Mouse (Mus musculus): ENCODE measurements around the gene Adamts14. TPM values are rescaled to one million over a fixed set of nuclear protein-coding genes. Genes with fewer than 3 reads are reported as not detected.

Gene Adamts14
- 0.74 and 0.90 TPM in 2 replicates for polyA plus RNA-seq (2016; fragmentation: Nextera tagmentation; extraction: Ambion mirVana)

DNA sequence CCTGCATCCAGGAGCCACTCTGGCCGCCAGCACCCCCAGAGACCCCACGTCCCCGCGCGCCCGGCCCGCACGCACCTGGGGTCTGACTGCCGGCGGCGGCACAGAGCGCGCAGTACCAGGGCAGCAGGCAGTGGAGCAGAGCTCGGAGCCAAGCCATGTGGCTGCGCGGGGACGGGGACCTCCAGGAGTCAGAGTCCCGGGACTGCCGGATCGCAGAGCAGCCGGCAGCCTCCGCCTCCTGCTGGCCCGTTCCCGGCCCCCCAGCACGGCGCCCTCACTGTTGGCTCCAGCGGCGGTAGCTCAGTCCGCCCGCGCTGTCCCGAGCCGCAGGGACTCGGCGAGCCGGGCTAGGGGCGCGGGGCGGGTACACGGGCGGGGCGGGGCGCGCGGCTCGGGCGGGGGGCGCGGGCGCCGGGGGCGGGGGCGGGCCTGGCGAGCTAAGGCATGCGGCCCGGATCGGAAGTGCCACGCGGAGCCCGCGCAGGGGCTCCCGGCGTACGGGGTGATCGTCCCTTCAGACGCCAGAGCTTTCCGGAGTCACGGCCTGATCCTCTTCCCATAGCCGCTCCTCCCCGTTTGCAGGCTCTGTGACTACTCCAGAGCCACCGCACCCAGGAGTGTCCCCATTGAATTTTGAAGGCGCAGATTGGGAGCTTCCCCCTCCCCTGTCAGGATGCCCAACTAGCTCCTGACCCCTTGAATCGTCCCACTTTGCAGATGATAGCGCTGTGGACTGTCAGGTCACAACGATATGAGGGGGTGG, at the start of gene Adamts14:
Gene Adamts14 (minus strand): TSS at position 358 of the 763 bp plus-strand sequence.
- Histone ChIP-seq H3K36me3 (no peaks in the 10 kb centered on the region), H3K27me3 (ENCODE audit: insufficient read depth, poor library complexity, severe bottlenecking) (peaks cover 18% of the 10 kb centered on the region), H3K9me3 (no peaks in the 10 kb centered on the region), H3K27ac (peak within 1 kb of the TSS; percentile 87), H3K4me3 (peak within 1 kb of the TSS; percentile 75), H3K4me1 (peaks cover 39% of the 10 kb centered on the region)
- DNase-seq (ENCODE audit: low spot score), result peak; percentile 77
- under 1% methylated on average over 57 of the region's 75 CpGs for WGBS

DNA sequence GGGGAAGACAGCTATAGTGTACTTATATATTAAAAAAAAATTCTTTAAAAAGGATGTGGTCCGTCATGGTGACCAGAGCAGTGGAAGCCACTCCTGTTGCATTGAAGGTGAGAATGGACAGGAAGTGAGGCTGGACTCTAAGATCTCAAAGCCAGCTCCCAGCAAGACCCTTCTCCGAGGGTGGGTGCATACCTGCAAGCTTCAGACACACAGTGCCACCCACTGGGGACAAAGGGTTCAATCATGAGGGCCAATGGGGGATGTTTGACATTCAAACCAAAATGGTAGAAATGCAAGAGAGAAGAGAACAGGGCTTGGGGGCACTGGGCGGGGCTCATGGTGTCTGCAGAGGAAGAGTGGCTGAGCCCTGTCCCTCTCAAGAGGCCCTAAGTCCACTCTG, 45.3 kb upstream of the Adamts14 start:
- WGBS, result 78% methylated on average over 3 of the region's 3 CpGs
- Histone ChIP-seq H3K27me3 (ENCODE audit: insufficient read depth, poor library complexity, severe bottlenecking) (no peaks in the 10 kb centered on the region), H3K9me3 (no peaks in the 10 kb centered on the region), H3K4me3 (no peak overlapping the region), H3K4me1 (peaks cover 27% of the 10 kb centered on the region), H3K36me3 (peaks cover 48% of the 10 kb centered on the region), H3K27ac (no peak overlapping the region)
- DNase-seq (ENCODE audit: low spot score), result no peak

GRCm38 (mm10) chr10:61315324-61315880, 42.2 kb upstream of the Adamts14 start:
- Histone ChIP-seq H3K27ac (no peak overlapping the region), H3K9me3 (no peaks in the 10 kb centered on the region), H3K36me3 (peaks cover 16% of the 10 kb centered on the region), H3K27me3 (ENCODE audit: insufficient read depth, poor library complexity, severe bottlenecking) (no peaks in the 10 kb centered on the region), H3K4me3 (no peak overlapping the region), H3K4me1 (peaks cover 39% of the 10 kb centered on the region)
- no peak for DNase-seq (ENCODE audit: low spot score)
- WGBS, result 58% methylated on average over 9 of the region's 9 CpGs

GRCm38 (mm10) chr10:61313750-61314149, 40.5 kb upstream of the Adamts14 start:
- H3K27ac ChIP-seq, result peak overlapping the region; percentile 80; the same call in 1 of the 2 replicates
- no peaks in the 10 kb centered on the region for H3K27me3 ChIP-seq (ENCODE audit: insufficient read depth, poor library complexity, severe bottlenecking)
- WGBS, result 18% methylated on average over 7 of the region's 7 CpGs
- H3K4me3 ChIP-seq, result no peak overlapping the region
- H3K4me1 ChIP-seq, result peaks cover 43% of the 10 kb centered on the region
- peaks cover 3% of the 10 kb centered on the region; the same call in 1 of the 2 replicates for H3K36me3 ChIP-seq
- no peaks in the 10 kb centered on the region for H3K9me3 ChIP-seq
- no peak for DNase-seq (ENCODE audit: low spot score)

DNA sequence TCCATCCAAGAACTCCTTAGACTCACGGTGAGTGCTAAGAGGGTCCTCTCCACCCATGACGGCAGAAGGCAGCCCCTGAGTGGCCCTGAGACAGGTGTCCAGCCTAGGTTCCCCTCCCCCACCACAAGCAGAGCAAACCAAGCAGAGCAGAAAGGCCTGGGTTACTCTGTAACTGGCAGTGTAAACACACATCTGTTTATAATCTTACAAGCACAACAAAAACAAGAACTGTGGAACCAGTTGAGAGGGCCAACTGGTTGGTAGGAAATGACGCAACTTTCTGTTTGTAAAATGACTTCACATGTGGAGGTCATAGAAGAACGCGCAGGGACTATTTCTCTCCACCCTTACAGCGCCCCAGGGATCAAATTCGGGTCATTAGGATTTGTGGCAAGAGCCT, 39.5 kb upstream of the Adamts14 start:
- Histone ChIP-seq H3K9me3 (no peaks in the 10 kb centered on the region), H3K36me3 (no peaks in the 10 kb centered on the region), H3K4me3 (no peak overlapping the region), H3K27me3 (ENCODE audit: insufficient read depth, poor library complexity, severe bottlenecking) (no peaks in the 10 kb centered on the region), H3K4me1 (peaks cover 47% of the 10 kb centered on the region), H3K27ac (peak overlapping the region; percentile 80)
- no peak for DNase-seq (ENCODE audit: low spot score)
- WGBS, result 50% methylated on average over 7 of the region's 7 CpGs

DNA sequence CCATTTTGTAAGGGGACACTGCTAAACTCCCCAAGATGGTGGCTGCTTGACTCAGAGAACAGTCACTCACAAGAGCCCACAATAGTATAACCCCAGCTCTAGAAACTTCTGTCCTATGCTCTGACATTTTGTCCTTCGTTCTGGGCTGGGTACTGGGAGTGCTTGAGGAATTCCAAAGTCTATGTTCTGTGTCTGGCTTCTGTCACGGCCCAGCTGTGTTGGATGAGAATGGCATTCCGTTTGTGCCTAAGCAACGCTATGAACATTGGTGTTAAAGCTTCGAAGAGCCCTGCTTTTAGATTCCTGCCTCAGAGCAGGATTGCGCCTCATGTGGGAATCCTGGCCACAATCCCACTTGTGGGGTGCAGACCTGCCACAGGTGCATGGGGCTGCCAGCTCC, 38.9 kb upstream of the Adamts14 start:
- Histone ChIP-seq H3K9me3 (no peaks in the 10 kb centered on the region), H3K4me3 (no peak overlapping the region), H3K36me3 (no peaks in the 10 kb centered on the region), H3K4me1 (peaks cover 43% of the 10 kb centered on the region), H3K27ac (peak overlapping the region; percentile 80), H3K27me3 (ENCODE audit: insufficient read depth, poor library complexity, severe bottlenecking) (no peaks in the 10 kb centered on the region)
- DNase-seq (ENCODE audit: low spot score), result peak; percentile 82
- WGBS, result 51% methylated on average over 6 of the region's 6 CpGs

- 0 out of 2 replicates have a peak overlapping the region, but pooled peaks have one; percentile 19 for H3K27ac ChIP-seq
- peaks cover 26% of the 10 kb centered on the region for H3K4me1 ChIP-seq
- H3K36me3 ChIP-seq, result no peaks in the 10 kb centered on the region
- H3K4me3 ChIP-seq, result no peak overlapping the region
- no peaks in the 10 kb centered on the region for H3K27me3 ChIP-seq (ENCODE audit: insufficient read depth, poor library complexity, severe bottlenecking)
- WGBS, result 69% methylated on average over 12 of the region's 12 CpGs
- H3K9me3 ChIP-seq, result no peaks in the 10 kb centered on the region
- DNase-seq (ENCODE audit: low spot score), result no peak
Observed at GRCm38 (mm10) chr10:61308706-61309320, 35.6 kb upstream of the Adamts14 start.

GRCm38 (mm10) chr10:61305928-61306590, 32.8 kb upstream of the Adamts14 start:
- 76% methylated on average over 13 of the region's 13 CpGs for WGBS
- Histone ChIP-seq H3K9me3 (no peaks in the 10 kb centered on the region), H3K27me3 (ENCODE audit: insufficient read depth, poor library complexity, severe bottlenecking) (no peaks in the 10 kb centered on the region), H3K4me1 (peaks cover 10% of the 10 kb centered on the region), H3K4me3 (no peak overlapping the region), H3K36me3 (no peaks in the 10 kb centered on the region), H3K27ac (no peak overlapping the region)
- DNase-seq (ENCODE audit: low spot score), result no peak

GRCm38 (mm10) chr10:61304046-61304445, 30.8 kb upstream of the Adamts14 start:
- H3K4me1 ChIP-seq, result peaks cover 7% of the 10 kb centered on the region
- no peak for DNase-seq (ENCODE audit: low spot score)
- WGBS, result 90% methylated on average over 6 of the region's 6 CpGs
- no peaks in the 10 kb centered on the region for H3K9me3 ChIP-seq
- H3K36me3 ChIP-seq, result no peaks in the 10 kb centered on the region
- no peak overlapping the region for H3K4me3 ChIP-seq
- H3K27ac ChIP-seq, result no peak overlapping the region
- H3K27me3 ChIP-seq (ENCODE audit: insufficient read depth, poor library complexity, severe bottlenecking), result no peaks in the 10 kb centered on the region

DNA sequence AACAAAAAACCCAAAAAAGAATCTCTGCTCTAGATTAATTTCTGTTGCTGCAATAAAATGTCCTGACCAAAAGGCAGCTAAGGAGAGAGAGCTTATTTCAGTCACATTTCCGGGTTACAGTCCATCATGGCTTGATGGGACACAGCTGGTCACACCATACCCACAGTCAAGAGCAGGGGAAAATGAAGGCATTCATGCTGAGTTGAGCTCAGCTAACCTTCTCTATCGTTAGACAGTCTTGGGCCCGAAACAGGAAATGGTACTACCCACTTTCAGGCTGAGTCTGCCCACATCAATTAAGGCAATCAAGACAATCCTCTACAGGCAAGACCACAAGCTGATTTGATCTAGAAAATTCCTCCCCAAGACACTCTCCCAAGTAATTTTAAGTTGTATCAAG, 27.8 kb upstream of the Adamts14 start:
- H3K27me3 ChIP-seq (ENCODE audit: insufficient read depth, poor library complexity, severe bottlenecking), result no peaks in the 10 kb centered on the region
- H3K36me3 ChIP-seq, result no peaks in the 10 kb centered on the region
- no peak overlapping the region for H3K27ac ChIP-seq
- no peaks in the 10 kb centered on the region for H3K9me3 ChIP-seq
- no peak for DNase-seq (ENCODE audit: low spot score)
- peaks cover 5% of the 10 kb centered on the region; the same call in 1 of the 2 replicates for H3K4me1 ChIP-seq
- H3K4me3 ChIP-seq, result no peak overlapping the region
- 70% methylated on average over 3 of the region's 3 CpGs for WGBS

DNA sequence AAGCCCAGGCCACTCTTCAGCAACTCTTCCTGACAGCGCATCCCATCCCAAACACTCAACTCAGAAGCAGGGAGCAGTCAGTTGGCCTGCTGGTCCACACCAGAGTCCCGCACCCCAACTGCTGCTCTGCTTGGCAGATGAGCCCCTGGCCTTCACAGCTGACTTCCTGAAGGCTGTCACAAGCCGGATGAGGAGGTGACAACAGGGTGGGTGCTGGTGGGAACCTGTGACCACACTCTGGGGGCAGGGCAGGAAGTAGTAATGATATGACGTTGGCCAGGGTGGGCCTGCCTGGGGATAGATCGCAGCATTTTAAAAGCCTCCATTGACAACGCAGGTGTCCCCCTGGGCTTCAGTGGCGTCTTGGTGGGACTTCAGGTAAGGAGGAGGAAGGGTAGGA, 24.2 kb upstream of the Adamts14 start, which contains the start of gene Prf1:
Gene Prf1 (plus strand): TSS at position 357 of the 400 bp plus-strand sequence.
- peaks cover 5% of the 10 kb centered on the region; the same call in 1 of the 2 replicates for H3K4me1 ChIP-seq
- H3K27ac ChIP-seq, result no peak within 1 kb of the TSS
- H3K36me3 ChIP-seq, result no peaks in the 10 kb centered on the region
- no peak within 1 kb of the TSS for H3K4me3 ChIP-seq
- no peak for DNase-seq (ENCODE audit: low spot score)
- no peaks in the 10 kb centered on the region for H3K9me3 ChIP-seq
- WGBS, result 76% methylated on average over 7 of the region's 7 CpGs
- H3K27me3 ChIP-seq (ENCODE audit: insufficient read depth, poor library complexity, severe bottlenecking), result no peaks in the 10 kb centered on the region

- no peaks in the 10 kb centered on the region for H3K27me3 ChIP-seq (ENCODE audit: insufficient read depth, poor library complexity, severe bottlenecking)
- no peak for DNase-seq (ENCODE audit: low spot score)
- no peak overlapping the region for H3K27ac ChIP-seq
- 79% methylated on average over 8 of the region's 8 CpGs for WGBS
- H3K9me3 ChIP-seq, result no peaks in the 10 kb centered on the region
- no peaks in the 10 kb centered on the region for H3K36me3 ChIP-seq
- H3K4me1 ChIP-seq, result peaks cover 5% of the 10 kb centered on the region; the same call in 1 of the 2 replicates
- no peak overlapping the region for H3K4me3 ChIP-seq
Observed at GRCm38 (mm10) chr10:61296713-61297445, 23.6 kb upstream of the Adamts14 start.
